Mouse (Mus musculus) embryo, embryonic 11 days (tissue): ENCODE results near the gene Usp42.

Experiments used
- DNase-seq: peaks from one replicate; pipeline ENCODE4 v3.0.0-alpha.2; 2015

Gene Usp42

GRCm38 (mm10) chr5:143687589-143687988, 44.5 kb downstream of the Usp42 start:
- no peak for DNase-seq

- DNase-seq, result no peak
These were observed 45.6 kb downstream of the Usp42 start for GRCm38 (mm10) chr5:143686456-143686855.

- DNase-seq, result no peak
These were observed 47.1 kb downstream of the Usp42 start for GRCm38 (mm10) chr5:143684911-143685390.

- peak; percentile 24 for DNase-seq
These were observed 48.4 kb downstream of the Usp42 start for GRCm38 (mm10) chr5:143683696-143684095.

- no peak for DNase-seq
These were observed 52.4 kb downstream of the Usp42 start for GRCm38 (mm10) chr5:143679654-143680053.

GRCm38 (mm10) chr5:143678634-143679271, 53.3 kb downstream of the Usp42 start:
- no peak for DNase-seq

GRCm38 (mm10) chr5:143677363-143677762, 54.7 kb downstream of the Usp42 start:
- DNase-seq, result no peak

- DNase-seq, result no peak
These were observed 55.7 kb downstream of the Usp42 start for GRCm38 (mm10) chr5:143676218-143676985.

GRCm38 (mm10) chr5:143674576-143674975, 57.5 kb downstream of the Usp42 start:
- no peak for DNase-seq

- no peak for DNase-seq
These were observed 61.2 kb downstream of the Usp42 start for GRCm38 (mm10) chr5:143670740-143671415.

- DNase-seq, result no peak
These were observed 62.2 kb downstream of the Usp42 start for GRCm38 (mm10) chr5:143669839-143670238.

- DNase-seq, result peak; percentile 41
These were observed 62.7 kb downstream of the Usp42 start for GRCm38 (mm10) chr5:143669393-143669792.

- DNase-seq, result no peak
These were observed 63.2 kb downstream of the Usp42 start for GRCm38 (mm10) chr5:143668884-143669283.

GRCm38 (mm10) chr5:143666015-143666414, 66.1 kb downstream of the Usp42 start:
- DNase-seq, result no peak

GRCm38 (mm10) chr5:143665561-143665960, 66.5 kb downstream of the Usp42 start:
- no peak for DNase-seq

- no peak for DNase-seq
These were observed 68.9 kb downstream of the Usp42 start for GRCm38 (mm10) chr5:143663074-143663687.
